Mouse (Mus musculus) MEL (cell line): ENCODE data around the gene Krtcap2. TPM values are rescaled to one million over a fixed set of nuclear protein-coding genes. Genes with fewer than 3 reads are reported as not detected.

ENCODE experiments used
- DNase-seq: peaks from one replicate; pipeline ENCODE4 v3.0.0; 2011; ENCODE audit warnings: low read depth, low spot score
- H3K27ac ChIP-seq: 2 replicates; pipeline ENCODE4 v1.5.1; 2012; ENCODE audit warnings: low read depth, mild to moderate bottlenecking, control low read depth, low read length, moderate library complexity; ENCODE audit not compliant: control insufficient read depth
- H3K27me3 ChIP-seq, 2 experiments: fragments of 150-350 bp in 1 of 2; sonication (generic) in 1 of 2; 2 replicates each; pipeline ENCODE4 v1.6.1; 2012; ENCODE audit warnings: low read length in 2 of 2, mild to moderate bottlenecking in 2 of 2, improper control_type of control experiment in 1 of 2, moderate library complexity in 1 of 2; ENCODE audit not compliant: insufficient read depth in 2 of 2, control insufficient read depth in 1 of 2
- H3K36me3 ChIP-seq, 2 experiments: 2 replicates each; pipeline ENCODE4 v1.6.1; 2012 to 2014; ENCODE audit warnings: low read length in 2 of 2, improper control_type of control experiment in 1 of 2, inconsistent platforms in 1 of 2, mild to moderate bottlenecking in 1 of 2; ENCODE audit not compliant: insufficient read depth in 2 of 2, control insufficient read depth in 1 of 2
- H3K4me1 ChIP-seq, 2 experiments: fragments of 150-350 bp in 1 of 2; sonication (generic) in 1 of 2; 2 replicates each; pipeline ENCODE4 v1.6.1; 2012; ENCODE audit warnings: low read length in 2 of 2, improper control_type of control experiment in 1 of 2, mild to moderate bottlenecking in 1 of 2; ENCODE audit not compliant: insufficient read depth in 2 of 2, control insufficient read depth in 1 of 2
- H3K4me3 ChIP-seq, 2 experiments: fragments of 150-350 bp in 1 of 2; sonication (generic) in 1 of 2; 2 replicates each; pipeline ENCODE4 v1.5.1; 2012; ENCODE audit warnings: low read depth in 2 of 2, low read length in 2 of 2, mild to moderate bottlenecking in 2 of 2, moderate library complexity in 2 of 2, control low read depth in 1 of 2, improper control_type of control experiment in 1 of 2; ENCODE audit not compliant: control insufficient read depth in 1 of 2, insufficient read depth in 1 of 2
- H3K79me2 ChIP-seq: 2 replicates; pipeline ENCODE4 v1.6.1; 2012; ENCODE audit warnings: mild to moderate bottlenecking, low read length, moderate library complexity; ENCODE audit not compliant: control insufficient read depth, poor library complexity, insufficient read depth
- H3K9ac ChIP-seq: 2 replicates; pipeline ENCODE4 v1.6.1; 2012; ENCODE audit warnings: low read depth, mild to moderate bottlenecking, control low read depth, low read length, moderate library complexity; ENCODE audit not compliant: control insufficient read depth, poor library complexity, severe bottlenecking
- H3K9me3 ChIP-seq: fragments of 150-350 bp; sonication (generic); replicated peaks from 2 replicates; pipeline ENCODE4 v1.6.1; 2012; ENCODE audit warnings: mild to moderate bottlenecking, low read length, improper control_type of control experiment, moderate library complexity; ENCODE audit not compliant: insufficient read depth
- BHLHE40 ChIP-seq: IDR thresholded peaks from 2 replicates; pipeline ENCODE4 v1.6.1; 2012; ENCODE audit warnings: low read depth, mild to moderate bottlenecking, inconsistent platforms, low read length, improper control_type of control experiment, borderline replicate concordance
- CHD1 ChIP-seq: IDR thresholded peaks from 2 replicates; pipeline ENCODE4 v1.6.1; 2012; ENCODE audit warnings: low read depth, mild to moderate bottlenecking, inconsistent platforms, low read length, improper control_type of control experiment
- CHD2 ChIP-seq: IDR thresholded peaks from 2 replicates; pipeline ENCODE4 v1.6.1; 2011; ENCODE audit warnings: low read length, improper control_type of control experiment
- CTCF ChIP-seq, 3 experiments: IDR thresholded peaks in 2 of 3; conservative IDR thresholded peaks in 1 of 3; 2 replicates each; pipeline ENCODE4 v1.5.1; 2011 to 2012; ENCODE audit warnings: low read length in 3 of 3, low read depth in 2 of 3, mild to moderate bottlenecking in 2 of 3, improper control_type of control experiment in 1 of 3, inconsistent platforms in 1 of 3, mixed read lengths in 1 of 3, moderate library complexity in 1 of 3; ENCODE audit not compliant: control insufficient read depth in 1 of 3, insufficient read depth in 1 of 3, poor library complexity in 1 of 3, severe bottlenecking in 1 of 3
- ELF1 ChIP-seq: IDR thresholded peaks from 2 replicates; pipeline ENCODE4 v1.6.1; 2014; ENCODE audit warnings: low read depth, mild to moderate bottlenecking, inconsistent platforms, low read length, improper control_type of control experiment, moderate library complexity
- ETS1 ChIP-seq: IDR thresholded peaks from 2 replicates; pipeline ENCODE4 v1.6.1; 2012; ENCODE audit warnings: low read depth, mild to moderate bottlenecking, inconsistent platforms, low read length, improper control_type of control experiment, moderate library complexity
- GABPA ChIP-seq: IDR thresholded peaks from 2 replicates; pipeline ENCODE4 v1.6.1; 2012; ENCODE audit warnings: low read depth, mild to moderate bottlenecking, inconsistent platforms, low read length, improper control_type of control experiment, moderate library complexity
- GATA1 ChIP-seq: IDR thresholded peaks from 2 replicates; pipeline ENCODE4 v1.6.1; 2011; ENCODE audit warnings: low read depth, low read length, improper control_type of control experiment
- JUND ChIP-seq: IDR thresholded peaks from 2 replicates; pipeline ENCODE4 v1.6.1; 2011; ENCODE audit warnings: low read depth, mild to moderate bottlenecking, improper control_type of control experiment, low read length
- MAZ ChIP-seq: IDR thresholded peaks from 2 replicates; pipeline ENCODE4 v1.6.1; 2012; ENCODE audit warnings: low read depth, mild to moderate bottlenecking, inconsistent platforms, low read length, improper control_type of control experiment
- MXI1 ChIP-seq: IDR thresholded peaks from 2 replicates; pipeline ENCODE4 v1.6.1; 2011; ENCODE audit warnings: mild to moderate bottlenecking, low read depth, low read length, improper control_type of control experiment
- NELFE ChIP-seq: IDR thresholded peaks from 2 replicates; pipeline ENCODE4 v1.6.1; 2011; ENCODE audit warnings: low read depth, low read length, improper control_type of control experiment
- SIN3A ChIP-seq: IDR thresholded peaks from 2 replicates; pipeline ENCODE4 v1.6.1; 2012; ENCODE audit warnings: low read length, improper control_type of control experiment, inconsistent platforms
- SMC3 ChIP-seq: IDR thresholded peaks from 2 replicates; pipeline ENCODE4 v1.6.1; 2011; ENCODE audit warnings: low read depth, low read length, improper control_type of control experiment
- TAL1 ChIP-seq: IDR thresholded peaks from 2 replicates; pipeline ENCODE4 v1.6.1; 2012; ENCODE audit warnings: mild to moderate bottlenecking, inconsistent platforms, low read length, moderate library complexity, mixed read lengths
- UBTF ChIP-seq: IDR thresholded peaks from 2 replicates; pipeline ENCODE4 v1.6.1; 2012; ENCODE audit warnings: low read depth, mild to moderate bottlenecking, inconsistent platforms, low read length, improper control_type of control experiment, moderate library complexity, borderline replicate concordance; ENCODE audit not compliant: insufficient read depth
- USF1 ChIP-seq: IDR thresholded peaks from 2 replicates; pipeline ENCODE4 v1.6.1; 2014; ENCODE audit warnings: low read depth, mild to moderate bottlenecking, inconsistent platforms, low read length, improper control_type of control experiment, moderate library complexity
- USF2 ChIP-seq, 2 experiments: IDR thresholded peaks; 2 replicates each; pipeline ENCODE4 v1.6.1; 2011 to 2012; ENCODE audit warnings: improper control_type of control experiment in 2 of 2, low read length in 2 of 2, borderline replicate concordance in 1 of 2, inconsistent platforms in 1 of 2, low read depth in 1 of 2, mild to moderate bottlenecking in 1 of 2; ENCODE audit not compliant: insufficient read depth in 1 of 2
- ZKSCAN1 ChIP-seq: IDR thresholded peaks from 2 replicates; pipeline ENCODE4 v1.6.1; 2012; ENCODE audit warnings: low read depth, mild to moderate bottlenecking, inconsistent platforms, low read length, improper control_type of control experiment, moderate library complexity
- ZNF384 ChIP-seq: IDR thresholded peaks from 2 replicates; pipeline ENCODE4 v1.6.1; 2012; ENCODE audit warnings: low read depth, mild to moderate bottlenecking, inconsistent platforms, low read length, improper control_type of control experiment
- polyA plus RNA-seq, 2 experiments: library from polyadenylated mRNA; stranded (reverse) in 1 of 2; unstranded in 1 of 2; fragments of >175 nt in 1 of 2; fragments of >200 nt in 1 of 2; gene quantifications; 2 replicates each; pipeline versions ENCODE4 v1.2.1 to v1.2.4; 2012; ENCODE audit warnings: low replicate concordance in 2 of 2, low read depth in 1 of 2; ENCODE audit not compliant: insufficient read length in 2 of 2, insufficient read depth in 1 of 2, missing spikeins in 1 of 2
- total RNA-seq: library from RNA; depleted of rRNA; stranded (reverse); fragments of 300-350 nt; gene quantifications from 2 replicates; pipeline ENCODE4 v1.2.3, GENCODE M21; 2012

The Krtcap2 gene
- total and polyA plus RNA-seq, 3 experiments: 171 to 497 TPM; not detected in 1

- H3K27me3 ChIP-seq: peaks cover 0 to 2% of the 10 kb centered on the region in 2 experiments; a peak in 2 of 4 replicates
- H3K27ac ChIP-seq: no peak overlapping the region
- H3K9ac ChIP-seq: peak overlapping the region; percentile 16
- TF ChIP-seq USF1: no peak
- no peak for TF ChIP-seq USF2 (IDR thresholded peaks at IDR 0.05; ENCODE audit: borderline replicate concordance in 1 of 2, insufficient read depth in 1 of 2, low read depth in 1 of 2, low read length in 2 of 2)
- TF ChIP-seq ETS1: no peak
- TF ChIP-seq ZKSCAN1: no peak
- TF ChIP-seq, all 39 proteins: peak for 0
- no peak for DNase-seq
- H3K9me3 ChIP-seq: no peaks in the 10 kb centered on the region
- peaks cover 8 to 18% of the 10 kb centered on the region in 2 experiments for H3K4me1 ChIP-seq
- peaks cover 0 to 8% of the 10 kb centered on the region in 2 experiments; a peak in 2 of 4 replicates for H3K36me3 ChIP-seq
- H3K79me2 ChIP-seq: no peaks in the 10 kb centered on the region
- peak overlapping the region; percentile 14 to 42; a peak in 2 of 4 replicates for H3K4me3 ChIP-seq
Measured at GRCm38 (mm10) chr3:89292303-89292702, 46.5 kb downstream of the Krtcap2 start.

GRCm38 (mm10) chr3:89293247-89293918 is 47.6 kb downstream of the Krtcap2 start:
- H3K79me2 ChIP-seq: no peaks in the 10 kb centered on the region
- no peak overlapping the region for H3K27ac ChIP-seq
- peaks cover 12 to 22% of the 10 kb centered on the region in 2 experiments for H3K4me1 ChIP-seq
- no peak overlapping the region for H3K9ac ChIP-seq
- H3K4me3 ChIP-seq: no peak overlapping the region
- peaks cover 0 to 13% of the 10 kb centered on the region in 2 experiments; a peak in 2 of 4 replicates for H3K36me3 ChIP-seq
- H3K9me3 ChIP-seq: no peaks in the 10 kb centered on the region
- DNase-seq: no peak
- TF ChIP-seq GABPA (no peak), GATA1 (no peak), TAL1 (no peak), SMC3 (no peak), ELF1 (no peak), UBTF (no peak), MXI1 (no peak), MAZ (no peak), CHD1 (no peak), ZNF384 (no peak), SIN3A (no peak), JUND (no peak), BHLHE40 (no peak), CHD2 (no peak), CTCF (IDR thresholded peaks at IDR 0.05 in 2 of 3, conservative IDR thresholded peaks at IDR 0.05 in 1 of 3; ENCODE audit: control insufficient read depth in 1 of 3, insufficient read depth in 1 of 3, low read depth in 2 of 3, low read length in 3 of 3, poor library complexity in 1 of 3, severe bottlenecking in 1 of 3) (no peak), NELFE (no peak)
- TF ChIP-seq, all 39 proteins: peak for 0
- peaks cover 0 to 2% of the 10 kb centered on the region in 2 experiments; a peak in 1 of 4 replicates for H3K27me3 ChIP-seq
